Mouse (Mus musculus) stomach, embryonic 14.5 days (tissue): ENCODE data around the gene Krtap8-1. TPM values are rescaled to one million over a fixed set of nuclear protein-coding genes. Genes with fewer than 3 reads are reported as not detected.

Source experiments
- ATAC-seq: fragments of 200-750 bp; cut with Nextera tagmentation; 2 replicates; pipeline ENCODE4 v1.8.0; 2017; ENCODE audit warnings: low read depth, moderate TSS enrichment; ENCODE audit not compliant: insufficient number of reproducible peaks, insufficient read depth, low FRiP score
- H3K27ac ChIP-seq: fragments of 300-500 bp; sonication (generic); 2 replicates; pipeline ENCODE4 v1.5.1; 2014; ENCODE audit warnings: mild to moderate bottlenecking, low read length, moderate library complexity, mixed read lengths
- H3K27me3 ChIP-seq: fragments of 300-500 bp; sonication (generic); 2 replicates; pipeline ENCODE4 v1.6.1; 2014; ENCODE audit warnings: low read length, control low read depth, mixed read lengths; ENCODE audit not compliant: control insufficient read depth, insufficient read depth
- H3K36me3 ChIP-seq: fragments of 300-500 bp; sonication (generic); 2 replicates; pipeline ENCODE4 v1.6.1; 2014; ENCODE audit warnings: mild to moderate bottlenecking, control low read depth, low read length, moderate library complexity, mixed read lengths; ENCODE audit not compliant: control insufficient read depth, insufficient read depth
- H3K4me1 ChIP-seq: fragments of 300-500 bp; sonication (generic); 2 replicates; pipeline ENCODE4 v1.6.1; 2014; ENCODE audit warnings: low read length, control low read depth, mixed read lengths; ENCODE audit not compliant: control insufficient read depth, insufficient read depth
- H3K4me2 ChIP-seq: fragments of 300-500 bp; sonication (generic); replicated peaks from 2 replicates; pipeline ENCODE4 v1.6.1; 2014; ENCODE audit warnings: low read depth, low read length, control low read depth
- H3K4me3 ChIP-seq: fragments of 300-500 bp; sonication (generic); 2 replicates; pipeline ENCODE4 v1.5.1; 2014; ENCODE audit warnings: low read depth, low read length, control low read depth
- H3K9ac ChIP-seq: fragments of 300-500 bp; sonication (generic); replicated peaks from 2 replicates; pipeline ENCODE4 v1.6.1; 2014; ENCODE audit warnings: low read depth, mild to moderate bottlenecking, control low read depth, low read length, moderate library complexity, mixed read lengths
- H3K9me3 ChIP-seq: fragments of 300-500 bp; sonication (generic); 2 replicates; pipeline ENCODE4 v1.6.1; 2016; ENCODE audit warnings: low read depth, low read length, control low read depth; ENCODE audit not compliant: control insufficient read depth
- WGBS: fragments of 180-500 bp; shearing (Covaris S2); extraction: QIAGEN DNeasy Blood & Tissue Kit; methylation state at CpG from one replicate; pipeline ENCODE4 v1.1.7; 2014; 5-methylcytosine and 5-hydroxymethylcytosine counted together
- polyA plus RNA-seq: library from polyadenylated mRNA; unstranded; fragments of >200 nt; fragmentation: Nextera tagmentation; extraction: Ambion mirVana; gene quantifications from 2 replicates; pipeline ENCODE4 v1.2.1, GENCODE M21; 2014

The Krtap8-1 gene
- polyA plus RNA-seq: not detected in 2 replicates

- Histone ChIP-seq H3K4me1 (no peaks in the 10 kb centered on the region), H3K4me2 (no peak within 1 kb of the TSS), H3K9me3 (no peaks in the 10 kb centered on the region), H3K27ac (no peak within 1 kb of the TSS), H3K4me3 (no peak within 1 kb of the TSS), H3K9ac (no peak within 1 kb of the TSS), H3K27me3 (no peaks in the 10 kb centered on the region), H3K36me3 (no peaks in the 10 kb centered on the region)
- no peak for ATAC-seq
- WGBS: 83% methylated on average over 7 of the region's 7 CpGs
Observed at GRCm38 (mm10) chr16:89487852-89488251, at the start of gene Krtap8-1. Gene Krtap8-1 (minus strand): TSS chr16:89487952.

GRCm38 (mm10) chr16:89537349-89537748 lies 49.6 kb upstream of the Krtap8-1 start:
- no peaks in the 10 kb centered on the region for H3K27me3 ChIP-seq
- no peaks in the 10 kb centered on the region for H3K4me1 ChIP-seq
- H3K9ac ChIP-seq: no peak overlapping the region
- H3K36me3 ChIP-seq: no peaks in the 10 kb centered on the region
- H3K4me3 ChIP-seq: no peak overlapping the region
- WGBS: 90% methylated on average over 6 of the region's 6 CpGs
- H3K9me3 ChIP-seq: no peaks in the 10 kb centered on the region
- no peak overlapping the region for H3K4me2 ChIP-seq
- no peak for ATAC-seq
- no peak overlapping the region for H3K27ac ChIP-seq

GRCm38 (mm10) chr16:89530547-89530946 lies 42.8 kb upstream of the Krtap8-1 start:
- Histone ChIP-seq H3K4me3 (no peak overlapping the region), H3K9ac (no peak overlapping the region), H3K4me2 (no peak overlapping the region), H3K27me3 (no peaks in the 10 kb centered on the region), H3K36me3 (no peaks in the 10 kb centered on the region), H3K4me1 (no peaks in the 10 kb centered on the region), H3K27ac (no peak overlapping the region), H3K9me3 (no peaks in the 10 kb centered on the region)
- ATAC-seq: no peak
- 42% methylated on average over 7 of the region's 7 CpGs for WGBS

GRCm38 (mm10) chr16:89529846-89530245 lies 42.1 kb upstream of the Krtap8-1 start:
- Histone ChIP-seq H3K27me3 (no peaks in the 10 kb centered on the region), H3K4me2 (no peak overlapping the region), H3K27ac (no peak overlapping the region), H3K4me3 (no peak overlapping the region), H3K36me3 (no peaks in the 10 kb centered on the region), H3K9me3 (no peaks in the 10 kb centered on the region), H3K4me1 (no peaks in the 10 kb centered on the region), H3K9ac (no peak overlapping the region)
- ATAC-seq: no peak
- WGBS: 28% methylated on average over 7 of the region's 7 CpGs

- Histone ChIP-seq H3K27me3 (no peaks in the 10 kb centered on the region), H3K4me1 (no peaks in the 10 kb centered on the region), H3K4me2 (no peak overlapping the region), H3K9ac (no peak overlapping the region), H3K4me3 (no peak overlapping the region), H3K36me3 (no peaks in the 10 kb centered on the region), H3K9me3 (no peaks in the 10 kb centered on the region), H3K27ac (no peak overlapping the region)
- no peak for ATAC-seq
- 78% methylated on average over 3 of the region's 3 CpGs for WGBS
Observed at GRCm38 (mm10) chr16:89528380-89528779, 40.6 kb upstream of the Krtap8-1 start.

- no peaks in the 10 kb centered on the region for H3K36me3 ChIP-seq
- WGBS: 90% methylated on average over 4 of the region's 4 CpGs
- no peak for ATAC-seq
Observed at GRCm38 (mm10) chr16:89520996-89521395, 33.2 kb upstream of the Krtap8-1 start.

GRCm38 (mm10) chr16:89520555-89520954 lies 32.8 kb upstream of the Krtap8-1 start:
- no peaks in the 10 kb centered on the region for H3K9me3 ChIP-seq
- H3K36me3 ChIP-seq: no peaks in the 10 kb centered on the region
- no peak overlapping the region for H3K4me3 ChIP-seq
- H3K4me2 ChIP-seq: no peak overlapping the region
- no peaks in the 10 kb centered on the region for H3K4me1 ChIP-seq
- no peak for ATAC-seq
- H3K27me3 ChIP-seq: no peaks in the 10 kb centered on the region
- WGBS: 88% methylated on average over 2 of the region's 2 CpGs
- no peak overlapping the region for H3K27ac ChIP-seq
- H3K9ac ChIP-seq: no peak overlapping the region

More at GRCm38 (mm10) chr16:89520996-89521395, 33.2 kb upstream of the Krtap8-1 start:
- Histone ChIP-seq H3K4me1 (no peaks in the 10 kb centered on the region), H3K4me2 (no peak overlapping the region), H3K4me3 (no peak overlapping the region), H3K27me3 (no peaks in the 10 kb centered on the region), H3K9ac (no peak overlapping the region), H3K9me3 (no peaks in the 10 kb centered on the region), H3K27ac (no peak overlapping the region)

- no peak overlapping the region for H3K4me3 ChIP-seq
- no peaks in the 10 kb centered on the region for H3K9me3 ChIP-seq
- no peaks in the 10 kb centered on the region for H3K27me3 ChIP-seq
- no peak overlapping the region for H3K4me2 ChIP-seq
- no peak overlapping the region for H3K9ac ChIP-seq
- no peaks in the 10 kb centered on the region for H3K4me1 ChIP-seq
- no peaks in the 10 kb centered on the region for H3K36me3 ChIP-seq
- ATAC-seq: no peak
- 89% methylated on average over 6 of the region's 6 CpGs for WGBS
- no peak overlapping the region for H3K27ac ChIP-seq
Observed at GRCm38 (mm10) chr16:89520091-89520490, 32.3 kb upstream of the Krtap8-1 start.

- no peak overlapping the region for H3K27ac ChIP-seq
- WGBS: 56% methylated on average over 9 of the region's 9 CpGs
- H3K9me3 ChIP-seq: no peaks in the 10 kb centered on the region
- no peak overlapping the region for H3K4me2 ChIP-seq
- ATAC-seq: no peak
- H3K4me1 ChIP-seq: no peaks in the 10 kb centered on the region
- no peak overlapping the region for H3K4me3 ChIP-seq
- no peaks in the 10 kb centered on the region for H3K36me3 ChIP-seq
- no peak overlapping the region for H3K9ac ChIP-seq
- no peaks in the 10 kb centered on the region for H3K27me3 ChIP-seq
Observed at GRCm38 (mm10) chr16:89517635-89518034, 29.9 kb upstream of the Krtap8-1 start.
